Mouse (Mus musculus): Measurements from ENCODE around the gene Erc2. TPM values are rescaled to one million over a fixed set of nuclear protein-coding genes. Genes with fewer than 3 reads are reported as not detected.

Erc2 gene
- polyA plus RNA-seq, 1 experiment = 0.90 TPM

DNA sequence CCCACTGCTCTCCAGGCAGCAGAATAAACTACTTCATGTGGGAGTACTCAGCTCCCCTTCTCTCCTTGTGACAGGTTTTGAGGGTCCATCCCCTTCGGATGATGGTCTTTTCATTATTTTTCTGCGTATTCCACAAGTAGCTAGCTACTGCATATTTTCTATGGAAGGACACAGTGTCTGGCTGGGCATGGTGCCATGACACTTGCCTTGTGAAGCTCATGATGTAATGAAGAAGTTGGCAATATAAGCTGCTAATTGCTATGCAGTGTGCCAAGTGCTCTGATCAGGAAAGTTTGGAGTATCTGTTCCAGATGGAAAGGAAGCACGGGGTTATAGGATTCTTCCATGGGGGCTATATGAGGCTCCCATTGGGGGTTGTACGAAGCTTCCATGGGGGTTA lies 533.5 kb downstream of the Erc2 start:
- H3K27me3 ChIP-seq (ENCODE audit: control insufficient read depth, insufficient read depth, insufficient read length) = no peaks in the 10 kb centered on the region

DNA sequence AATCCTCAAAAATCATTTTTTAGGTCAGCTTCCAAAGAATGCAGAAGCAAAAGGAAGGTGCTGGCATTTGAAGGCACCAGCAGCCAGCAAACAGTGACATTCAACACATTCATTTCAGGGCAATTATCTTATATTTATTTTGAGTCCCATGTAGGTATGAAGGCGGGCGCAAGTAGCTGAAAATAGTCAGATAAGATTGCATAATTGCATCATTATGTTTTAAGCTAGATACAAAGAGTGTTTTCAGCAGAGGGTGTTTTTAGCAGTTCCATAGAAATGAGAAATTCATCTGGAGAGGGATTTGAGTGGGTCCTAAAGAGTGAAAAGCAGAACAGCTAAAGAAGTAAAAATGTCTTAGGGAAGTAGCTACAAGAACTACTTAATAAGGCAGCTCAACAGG lies 538.6 kb downstream of the Erc2 start:
- Histone ChIP-seq H3K79me2 (ENCODE audit: control insufficient read depth, insufficient read depth) (no peaks in the 10 kb centered on the region), H3K36me3 (ENCODE audit: control insufficient read depth, insufficient read depth) (no peaks in the 10 kb centered on the region), H3K4me3 (ENCODE audit: insufficient read depth, poor library complexity, severe bottlenecking) (no peak overlapping the region), H3ac (ENCODE audit: control insufficient read depth, insufficient read length, low read depth) (no peak overlapping the region), H3K79me3 (ENCODE audit: low read depth) (no peaks in the 10 kb centered on the region), H3K27me3 (ENCODE audit: control insufficient read depth, insufficient read depth, insufficient read length) (no peaks in the 10 kb centered on the region)
- TF ChIP-seq CEBPB (IDR thresholded peaks at IDR 0.05; ENCODE audit: low read depth) (no peak), USF1 (IDR thresholded peaks at IDR 0.05; ENCODE audit: low read depth) (no peak), CTCF (IDR thresholded peaks at IDR 0.05; ENCODE audit: control insufficient read depth, insufficient read depth, insufficient read length) (no peak), FOSL1 (IDR thresholded peaks at IDR 0.05; ENCODE audit: insufficient read depth, low read length, poor library complexity, severe bottlenecking) (no peak), MAX (IDR thresholded peaks at IDR 0.05) (no peak), MYOG (IDR thresholded peaks at IDR 0.05; ENCODE audit: control insufficient read depth, extremely low read depth, insufficient read length) (no peak), MYOD1 (IDR thresholded peaks at IDR 0.05; ENCODE audit: control insufficient read depth, insufficient read length, low read depth) (no peak)

More for the DNA sequence above, 533.5 kb downstream of the Erc2 start:
- Histone ChIP-seq H3K36me3 (ENCODE audit: control insufficient read depth, insufficient read depth) (no peaks in the 10 kb centered on the region), H3ac (ENCODE audit: control insufficient read depth, insufficient read length, low read depth) (no peak overlapping the region), H3K79me2 (ENCODE audit: control insufficient read depth, insufficient read depth) (no peaks in the 10 kb centered on the region), H3K4me3 (ENCODE audit: insufficient read depth, poor library complexity, severe bottlenecking) (no peak overlapping the region), H3K79me3 (ENCODE audit: low read depth) (no peaks in the 10 kb centered on the region)
- no peak for TF ChIP-seq FOSL1 (IDR thresholded peaks at IDR 0.05; ENCODE audit: insufficient read depth, low read length, poor library complexity, severe bottlenecking)
- TF ChIP-seq CEBPB (IDR thresholded peaks at IDR 0.05; ENCODE audit: low read depth) = no peak
- no peak for TF ChIP-seq CTCF (IDR thresholded peaks at IDR 0.05; ENCODE audit: control insufficient read depth, insufficient read depth, insufficient read length)
- no peak for TF ChIP-seq USF1 (IDR thresholded peaks at IDR 0.05; ENCODE audit: low read depth)
- no peak for TF ChIP-seq MYOG (IDR thresholded peaks at IDR 0.05; ENCODE audit: control insufficient read depth, extremely low read depth, insufficient read length)
- no peak for TF ChIP-seq MAX (IDR thresholded peaks at IDR 0.05)
- TF ChIP-seq MYOD1 (IDR thresholded peaks at IDR 0.05; ENCODE audit: control insufficient read depth, insufficient read length, low read depth) = no peak

DNA sequence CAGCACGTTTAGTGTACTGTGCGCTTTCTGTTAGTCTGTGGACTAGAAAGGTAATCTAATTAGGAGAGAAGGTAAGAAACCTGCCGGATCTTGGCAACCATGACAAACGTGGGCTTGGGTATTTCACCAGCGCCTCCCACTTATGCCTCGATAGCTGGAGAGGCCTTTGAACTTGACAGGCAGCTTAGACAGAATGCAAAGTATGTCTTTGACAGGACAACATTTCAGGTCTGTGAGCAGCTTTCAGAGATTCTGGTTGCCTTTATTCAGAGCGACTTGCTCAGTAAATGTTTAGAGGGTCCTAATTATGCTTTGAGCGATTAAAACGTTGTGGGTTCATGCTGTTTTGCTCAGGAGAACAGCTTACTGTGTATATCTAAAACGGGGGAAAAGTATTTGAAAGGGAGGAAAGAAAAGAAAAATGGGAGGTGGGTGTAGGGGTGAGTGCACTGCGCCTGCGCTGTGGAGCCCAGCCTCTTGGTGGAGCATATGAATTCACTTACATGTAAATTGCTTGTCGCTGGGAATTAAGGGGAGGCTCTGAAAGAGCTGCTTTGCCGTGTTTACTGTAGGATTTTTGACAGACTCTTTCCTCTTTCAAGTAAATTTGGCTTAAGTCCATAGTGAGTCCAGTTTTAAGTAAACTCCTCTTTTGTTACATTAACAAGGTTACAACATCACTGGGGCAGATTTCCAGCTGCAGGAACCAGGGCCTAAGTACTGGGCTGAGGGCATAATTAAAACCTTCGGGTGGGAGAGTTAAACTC lies 542.6 kb downstream of the Erc2 start:
- H3K4me3 ChIP-seq (ENCODE audit: insufficient read depth, poor library complexity, severe bottlenecking) = no peak overlapping the region
- H3K36me3 ChIP-seq (ENCODE audit: control insufficient read depth, insufficient read depth) = no peaks in the 10 kb centered on the region
- no peaks in the 10 kb centered on the region for H3K79me3 ChIP-seq (ENCODE audit: low read depth)
- no peak overlapping the region for H3ac ChIP-seq (ENCODE audit: control insufficient read depth, insufficient read length, low read depth)
- no peak for TF ChIP-seq MYOG (IDR thresholded peaks at IDR 0.05; ENCODE audit: control insufficient read depth, extremely low read depth, insufficient read length)
- no peak for TF ChIP-seq CTCF (IDR thresholded peaks at IDR 0.05; ENCODE audit: control insufficient read depth, insufficient read depth, insufficient read length)
- TF ChIP-seq MYOD1 (IDR thresholded peaks at IDR 0.05; ENCODE audit: control insufficient read depth, insufficient read length, low read depth) = no peak
- no peak for TF ChIP-seq FOSL1 (IDR thresholded peaks at IDR 0.05; ENCODE audit: insufficient read depth, low read length, poor library complexity, severe bottlenecking)
- H3K79me2 ChIP-seq (ENCODE audit: control insufficient read depth, insufficient read depth) = no peaks in the 10 kb centered on the region
- no peaks in the 10 kb centered on the region for H3K27me3 ChIP-seq (ENCODE audit: control insufficient read depth, insufficient read depth, insufficient read length)

DNA sequence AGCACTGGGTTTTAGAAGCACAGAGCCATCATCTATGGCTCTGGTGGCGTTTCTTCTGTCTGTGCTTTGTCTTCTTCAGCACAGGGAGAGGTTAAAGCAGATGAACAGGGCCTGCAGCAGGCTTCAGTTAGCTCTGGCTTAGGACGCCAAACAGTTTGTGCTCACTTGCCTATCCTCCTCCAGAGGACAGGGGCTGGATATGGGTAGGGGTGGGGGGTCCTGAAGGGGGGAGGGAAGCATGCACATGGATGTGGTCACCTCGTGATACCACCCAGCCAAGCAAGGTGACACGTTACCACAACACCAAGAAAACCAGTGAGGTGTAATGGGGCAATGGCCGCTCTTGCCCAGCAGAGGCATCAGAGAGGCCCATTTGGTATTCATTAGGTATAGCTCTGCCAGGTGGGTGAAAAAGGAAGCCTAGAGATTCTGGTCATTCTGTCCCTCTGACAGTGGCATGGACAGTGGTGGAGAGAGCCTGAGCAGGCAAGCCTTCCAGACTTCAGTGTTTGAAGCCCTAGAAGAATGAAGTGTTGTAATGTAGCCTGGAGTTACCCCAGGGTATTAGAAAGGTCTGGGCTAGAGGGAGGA lies 543.5 kb downstream of the Erc2 start:
- no peaks in the 10 kb centered on the region for H3K79me2 ChIP-seq (ENCODE audit: control insufficient read depth, insufficient read depth)
- TF ChIP-seq CEBPB (IDR thresholded peaks at IDR 0.05; ENCODE audit: low read depth) (no peak), USF1 (IDR thresholded peaks at IDR 0.05; ENCODE audit: low read depth) (no peak), MYOG (IDR thresholded peaks at IDR 0.05; ENCODE audit: control insufficient read depth, extremely low read depth, insufficient read length) (no peak), CTCF (IDR thresholded peaks at IDR 0.05; ENCODE audit: control insufficient read depth, insufficient read depth, insufficient read length) (no peak), FOSL1 (IDR thresholded peaks at IDR 0.05; ENCODE audit: insufficient read depth, low read length, poor library complexity, severe bottlenecking) (no peak), MYOD1 (IDR thresholded peaks at IDR 0.05; ENCODE audit: control insufficient read depth, insufficient read length, low read depth) (no peak), MAX (IDR thresholded peaks at IDR 0.05) (no peak)
- no peak overlapping the region for H3K4me3 ChIP-seq (ENCODE audit: insufficient read depth, poor library complexity, severe bottlenecking)
- no peaks in the 10 kb centered on the region for H3K79me3 ChIP-seq (ENCODE audit: low read depth)
- no peaks in the 10 kb centered on the region for H3K27me3 ChIP-seq (ENCODE audit: control insufficient read depth, insufficient read depth, insufficient read length)
- no peaks in the 10 kb centered on the region for H3K36me3 ChIP-seq (ENCODE audit: control insufficient read depth, insufficient read depth)
- no peak overlapping the region for H3ac ChIP-seq (ENCODE audit: control insufficient read depth, insufficient read length, low read depth)

DNA sequence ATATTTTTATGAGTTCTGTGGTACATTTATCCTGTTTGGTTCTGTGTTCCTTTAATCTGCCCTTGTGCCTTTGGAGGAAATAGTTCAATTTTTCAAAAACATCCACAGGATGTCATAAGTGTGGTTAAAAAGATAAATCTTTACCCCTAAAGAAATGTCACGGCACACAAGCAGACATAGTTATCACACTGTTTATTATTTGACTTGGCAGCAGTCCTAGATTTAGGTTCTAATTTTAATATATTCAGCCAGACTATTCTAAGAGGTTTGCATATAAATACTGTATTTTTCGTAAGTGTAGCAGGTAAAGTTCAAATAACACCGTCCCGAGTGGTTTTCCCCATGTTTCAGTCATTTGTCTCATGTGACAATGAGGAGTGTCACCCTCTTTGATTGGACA lies 548.5 kb downstream of the Erc2 start:
- Histone ChIP-seq H3ac (ENCODE audit: control insufficient read depth, insufficient read length, low read depth) (no peak overlapping the region), H3K4me3 (ENCODE audit: insufficient read depth, poor library complexity, severe bottlenecking) (no peak overlapping the region)
- TF ChIP-seq MAX (IDR thresholded peaks at IDR 0.05) (no peak), MYOG (IDR thresholded peaks at IDR 0.05; ENCODE audit: control insufficient read depth, extremely low read depth, insufficient read length) (no peak), FOSL1 (IDR thresholded peaks at IDR 0.05; ENCODE audit: insufficient read depth, low read length, poor library complexity, severe bottlenecking) (no peak), USF1 (IDR thresholded peaks at IDR 0.05; ENCODE audit: low read depth) (no peak), CEBPB (IDR thresholded peaks at IDR 0.05; ENCODE audit: low read depth) (no peak), MYOD1 (IDR thresholded peaks at IDR 0.05; ENCODE audit: control insufficient read depth, insufficient read length, low read depth) (no peak), CTCF (IDR thresholded peaks at IDR 0.05; ENCODE audit: control insufficient read depth, insufficient read depth, insufficient read length) (no peak)

More for the DNA sequence above, 548.5 kb downstream of the Erc2 start:
- Histone ChIP-seq H3K79me2 (ENCODE audit: control insufficient read depth, insufficient read depth) (no peaks in the 10 kb centered on the region), H3K79me3 (ENCODE audit: low read depth) (no peaks in the 10 kb centered on the region), H3K27me3 (ENCODE audit: control insufficient read depth, insufficient read depth, insufficient read length) (no peaks in the 10 kb centered on the region), H3K36me3 (ENCODE audit: control insufficient read depth, insufficient read depth) (no peaks in the 10 kb centered on the region)
